Mouse (Mus musculus) myocyte (in vitro differentiated cells): ENCODE measurements around the gene Clca4a. TPM values are rescaled to one million over a fixed set of nuclear protein-coding genes. Genes with fewer than 3 reads are reported as not detected.

Experiments
- H3K27me3 ChIP-seq: one replicate; pipeline ENCODE4 v1.6.1; 2011; ENCODE audit not compliant: control insufficient read depth, insufficient read depth, insufficient read length
- H3K36me3 ChIP-seq: one replicate; pipeline ENCODE4 v1.6.1; 2011; ENCODE audit not compliant: control insufficient read depth, insufficient read depth
- H3K4me2 ChIP-seq: one replicate; pipeline ENCODE4 v1.6.1; 2011; ENCODE audit warnings: low read depth, control low read depth
- H3K4me3 ChIP-seq: one replicate; pipeline ENCODE4 v1.5.1; 2011; ENCODE audit warnings: mild to moderate bottlenecking, control low read depth, moderate library complexity
- H3K79me2 ChIP-seq: one replicate; pipeline ENCODE4 v1.6.1; 2011; ENCODE audit not compliant: control insufficient read depth, insufficient read depth
- H3ac ChIP-seq: one replicate; pipeline ENCODE4 v1.6.1; 2011; ENCODE audit not compliant: control insufficient read depth, insufficient read length
- CEBPB ChIP-seq: IDR thresholded peaks from 2 replicates; pipeline ENCODE4 v1.6.1; 2011; ENCODE audit warnings: mild to moderate bottlenecking, moderate library complexity; ENCODE audit not compliant: poor library complexity, insufficient read depth, severe bottlenecking
- E2F4 ChIP-seq: IDR thresholded peaks from one replicate; pipeline ENCODE4 v1.6.1; 2011; ENCODE audit warnings: mild to moderate bottlenecking, control low read depth, moderate library complexity; ENCODE audit not compliant: insufficient read depth
- MAX ChIP-seq: IDR thresholded peaks from one replicate; pipeline ENCODE4 v1.6.1; 2011; ENCODE audit warnings: low read depth, mild to moderate bottlenecking, control low read depth
- MYOD1 ChIP-seq, 3 experiments: IDR thresholded peaks; one replicate each; pipeline ENCODE4 v1.6.1; 2011; ENCODE audit warnings: control low read depth in 2 of 3, low read depth in 2 of 3, mild to moderate bottlenecking in 2 of 3, moderate library complexity in 1 of 3; ENCODE audit not compliant: insufficient read length in 2 of 3, control insufficient read depth in 1 of 3
- MYOG ChIP-seq, 3 experiments: IDR thresholded peaks; one replicate each; pipeline ENCODE4 v1.6.1; 2011; ENCODE audit warnings: control low read depth in 2 of 3, low read depth in 2 of 3, mild to moderate bottlenecking in 2 of 3; ENCODE audit not compliant: insufficient read length in 2 of 3, control insufficient read depth in 1 of 3, insufficient read depth in 1 of 3
- POLR2A ChIP-seq: IDR thresholded peaks from one replicate; pipeline ENCODE4 v1.6.1; 2011; ENCODE audit warnings: low read depth, mild to moderate bottlenecking, control low read depth, moderate library complexity; ENCODE audit not compliant: insufficient read length
- POLR2AphosphoS2 ChIP-seq: IDR thresholded peaks from one replicate; pipeline ENCODE4 v1.6.1; 2011; ENCODE audit warnings: low read depth, control low read depth; ENCODE audit not compliant: insufficient read length
- REST ChIP-seq: IDR thresholded peaks from one replicate; pipeline ENCODE4 v1.6.1; 2011; ENCODE audit warnings: mild to moderate bottlenecking, control low read depth, moderate library complexity; ENCODE audit not compliant: insufficient read depth, insufficient read length
- SRF ChIP-seq: IDR thresholded peaks from one replicate; pipeline ENCODE4 v1.6.1; 2011; ENCODE audit warnings: low read depth; ENCODE audit not compliant: control insufficient read depth, insufficient read length
- TCF12 ChIP-seq: IDR thresholded peaks from one replicate; pipeline ENCODE4 v1.6.1; 2011; ENCODE audit warnings: mild to moderate bottlenecking, control low read depth; ENCODE audit not compliant: poor library complexity, insufficient read depth, severe bottlenecking
- TCF3 ChIP-seq: IDR thresholded peaks from one replicate; pipeline ENCODE4 v1.6.1; 2011; ENCODE audit warnings: low read depth, control low read depth; ENCODE audit not compliant: insufficient read length
- USF1 ChIP-seq: IDR thresholded peaks from one replicate; pipeline ENCODE4 v1.6.1; 2011; ENCODE audit warnings: low read depth, mild to moderate bottlenecking, control low read depth, moderate library complexity
- polyA plus RNA-seq: library from polyadenylated mRNA; unstranded; fragments of >200 nt; fragmentation: generic; extraction: Trizol; gene quantifications from one replicate; pipeline ENCODE4 v1.2.1, GENCODE M21; 2012; ENCODE audit warnings: missing spikeins

Clca4a gene
- 0.06 TPM for polyA plus RNA-seq

DNA sequence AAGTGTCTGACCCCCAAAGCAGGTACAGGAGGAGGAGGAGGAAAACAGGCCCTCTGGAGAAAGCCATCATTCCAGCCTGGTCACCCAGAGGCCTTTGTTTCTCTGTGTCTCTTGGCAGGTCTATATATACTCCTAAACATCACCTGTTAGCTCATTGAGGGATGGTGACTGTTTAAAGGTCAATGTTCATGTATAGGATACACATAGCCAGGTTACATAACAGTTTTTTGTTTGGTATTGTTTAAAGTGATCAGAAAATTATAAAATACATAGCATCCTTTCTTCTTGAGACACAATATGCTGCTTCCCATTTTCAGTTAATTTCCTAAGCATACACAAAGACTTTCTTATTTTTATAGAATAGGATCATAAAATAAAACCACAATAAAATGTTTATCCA lies at the start of gene Clca4a:
Gene Clca4a, minus strand, starts transcription at position 101 of the 400 bp plus-strand sequence.
- H3K36me3 ChIP-seq = no peaks in the 10 kb centered on the region
- no peak within 1 kb of the TSS for H3K4me3 ChIP-seq

DNA sequence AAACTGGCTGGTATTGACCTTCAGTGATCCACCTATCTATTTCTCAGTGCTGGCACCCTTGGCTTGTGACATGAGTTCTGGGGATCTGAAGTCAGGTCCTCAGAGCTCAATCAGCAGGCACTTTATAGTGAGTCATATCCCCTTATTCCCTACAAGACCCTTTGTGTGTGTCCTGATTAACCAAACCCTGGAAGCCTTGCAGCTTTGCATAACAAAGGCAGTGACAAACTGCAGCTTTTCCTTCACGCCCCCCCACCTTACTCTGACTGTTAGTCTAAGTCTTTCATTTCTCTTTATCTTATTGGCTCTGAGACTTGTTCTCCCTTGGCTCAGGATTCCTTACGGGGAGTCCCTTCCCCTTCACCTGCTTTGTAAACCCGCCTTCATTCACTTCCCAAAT lies 43.0 kb upstream of the Clca4a start:
- Histone ChIP-seq H3K79me2 (no peaks in the 10 kb centered on the region), H3ac (no peak overlapping the region), H3K4me2 (no peak overlapping the region), H3K4me3 (no peak overlapping the region), H3K27me3 (no peaks in the 10 kb centered on the region), H3K36me3 (no peaks in the 10 kb centered on the region)
- TF ChIP-seq USF1 (no peak), TCF12 (no peak), TCF3 (no peak), MAX (no peak), MYOD1 (IDR thresholded peaks at IDR 0.05; ENCODE audit: control insufficient read depth in 1 of 3, insufficient read length in 2 of 3, low read depth in 2 of 3) (no peak), CEBPB (no peak), REST (no peak), E2F4 (no peak), POLR2A (no peak), MYOG (IDR thresholded peaks at IDR 0.05; ENCODE audit: control insufficient read depth in 1 of 3, insufficient read depth in 1 of 3, insufficient read length in 2 of 3, low read depth in 2 of 3) (no peak)

More for the DNA sequence above, at the start of gene Clca4a:
- Histone ChIP-seq H3ac (no peak within 1 kb of the TSS), H3K27me3 (no peaks in the 10 kb centered on the region), H3K79me2 (no peaks in the 10 kb centered on the region), H3K4me2 (no peak within 1 kb of the TSS)
- no peak for TF ChIP-seq USF1
- no peak for TF ChIP-seq POLR2A
- no peak for TF ChIP-seq CEBPB
- no peak for TF ChIP-seq MYOG (IDR thresholded peaks at IDR 0.05; ENCODE audit: control insufficient read depth in 1 of 3, insufficient read depth in 1 of 3, insufficient read length in 2 of 3, low read depth in 2 of 3)
- TF ChIP-seq MAX = no peak
- TF ChIP-seq REST = no peak
- no peak for TF ChIP-seq MYOD1 (IDR thresholded peaks at IDR 0.05; ENCODE audit: control insufficient read depth in 1 of 3, insufficient read length in 2 of 3, low read depth in 2 of 3)
- no peak for TF ChIP-seq E2F4
- no peak for TF ChIP-seq TCF12
- no peak for TF ChIP-seq POLR2AphosphoS2
- TF ChIP-seq SRF = no peak

- Histone ChIP-seq H3K36me3 (no peaks in the 10 kb centered on the region), H3ac (no peak overlapping the region), H3K79me2 (no peaks in the 10 kb centered on the region), H3K4me2 (no peak overlapping the region), H3K4me3 (no peak overlapping the region), H3K27me3 (no peaks in the 10 kb centered on the region)
- TF ChIP-seq SRF (no peak), USF1 (no peak), MYOG (IDR thresholded peaks at IDR 0.05; ENCODE audit: control insufficient read depth in 1 of 3, insufficient read depth in 1 of 3, insufficient read length in 2 of 3, low read depth in 2 of 3) (no peak), TCF12 (no peak), POLR2A (no peak), E2F4 (no peak), MAX (no peak), POLR2AphosphoS2 (no peak), REST (no peak)
Measured at GRCm38 (mm10) chr3:145004422-145004821, 29.6 kb upstream of the Clca4a start.

- no peaks in the 10 kb centered on the region for H3K27me3 ChIP-seq
- H3K36me3 ChIP-seq = no peaks in the 10 kb centered on the region
- no peak overlapping the region for H3ac ChIP-seq
- no peak overlapping the region for H3K4me2 ChIP-seq
- TF ChIP-seq MYOD1 (IDR thresholded peaks at IDR 0.05; ENCODE audit: control insufficient read depth in 1 of 3, insufficient read length in 2 of 3, low read depth in 2 of 3) (peak in 2 of 3 experiments; percentile 8 to 82), TCF3 (no peak), MYOG (IDR thresholded peaks at IDR 0.05; ENCODE audit: control insufficient read depth in 1 of 3, insufficient read depth in 1 of 3, insufficient read length in 2 of 3, low read depth in 2 of 3) (peak in 1 of 3 experiments; percentile 40)
- H3K4me3 ChIP-seq = no peak overlapping the region
- H3K79me2 ChIP-seq = no peaks in the 10 kb centered on the region
Measured at GRCm38 (mm10) chr3:145000912-145001311, 26.1 kb upstream of the Clca4a start.

GRCm38 (mm10) chr3:144993055-144993454 lies 18.2 kb upstream of the Clca4a start:
- Histone ChIP-seq H3ac (no peak overlapping the region), H3K4me2 (peak overlapping the region; percentile 3), H3K79me2 (no peaks in the 10 kb centered on the region), H3K4me3 (no peak overlapping the region), H3K36me3 (no peaks in the 10 kb centered on the region), H3K27me3 (no peaks in the 10 kb centered on the region)
- TF ChIP-seq USF1 (no peak), TCF12 (no peak), TCF3 (no peak), SRF (no peak), MYOG (IDR thresholded peaks at IDR 0.05; ENCODE audit: control insufficient read depth in 1 of 3, insufficient read depth in 1 of 3, insufficient read length in 2 of 3, low read depth in 2 of 3) (no peak), MYOD1 (IDR thresholded peaks at IDR 0.05; ENCODE audit: control insufficient read depth in 1 of 3, insufficient read length in 2 of 3, low read depth in 2 of 3) (no peak), MAX (no peak), E2F4 (no peak), CEBPB (no peak), POLR2A (no peak), POLR2AphosphoS2 (no peak), REST (no peak)
